Mouse (Mus musculus): ENCODE results near the gene Dnah3. TPM values are rescaled to one million over a fixed set of nuclear protein-coding genes. Genes with fewer than 3 reads are reported as not detected.

Dnah3 gene
- 0.03 TPM in 1 of 2 replicates, not detected in the other for polyA plus RNA-seq (2015; fragmentation: Nextera tagmentation; extraction: Ambion mirVana)

DNA sequence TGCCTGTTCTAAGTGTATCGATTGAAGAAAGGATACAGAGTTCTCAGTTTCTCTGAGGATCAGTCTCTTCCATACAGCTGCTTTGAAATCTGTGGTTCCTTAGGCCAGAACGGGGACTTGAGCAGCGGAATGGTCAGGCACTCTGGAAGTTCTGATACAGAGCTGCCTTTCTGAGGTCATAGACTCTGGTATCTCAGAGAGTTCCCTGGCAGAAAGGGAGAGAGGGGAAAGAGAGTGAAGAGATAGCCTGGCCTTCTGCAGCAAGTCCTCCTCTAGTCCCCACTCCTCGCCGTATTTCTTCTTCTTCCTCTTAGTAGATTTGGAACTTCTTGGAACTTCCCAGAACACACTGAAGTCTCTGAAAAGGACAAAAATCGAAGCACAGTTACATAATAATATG is at the start of gene Dnah3:
TSS of gene Dnah3 (minus strand) at position 101 of the 400 bp plus-strand sequence.
- no peaks in the 10 kb centered on the region for H3K36me3 ChIP-seq
- no peaks in the 10 kb centered on the region for H3K4me1 ChIP-seq (replicated peaks)
- no peak for ATAC-seq (ENCODE audit: low FRiP score, low read depth)

DNA sequence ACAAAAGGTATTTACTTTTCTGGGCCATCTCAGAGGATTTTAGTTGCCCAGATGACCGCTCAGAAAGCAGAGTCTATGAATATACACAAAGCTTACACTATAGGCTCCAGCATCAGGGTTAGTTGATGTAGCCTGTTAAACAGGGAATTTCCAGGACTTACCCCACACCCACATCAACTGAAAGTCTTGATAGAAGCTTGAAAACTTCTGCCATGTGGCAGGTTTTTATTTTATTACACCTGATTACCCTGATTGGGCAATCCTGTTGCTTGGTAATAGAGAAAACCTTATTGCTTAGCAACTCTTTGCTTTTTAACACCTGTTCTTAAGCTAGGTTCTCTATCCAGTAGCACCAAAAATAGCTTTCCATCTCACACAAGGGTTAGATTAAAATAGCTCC is 47.7 kb upstream of the Dnah3 start:
- Histone ChIP-seq H3K27me3 (no peaks in the 10 kb centered on the region), H3K9me3 (no peaks in the 10 kb centered on the region), H3K36me3 (no peaks in the 10 kb centered on the region), H3K9ac (no peak overlapping the region), H3K27ac (replicated peaks) (no peak overlapping the region), H3K4me3 (no peak overlapping the region), H3K4me2 (no peak overlapping the region), H3K4me1 (replicated peaks) (no peaks in the 10 kb centered on the region)
- WGBS, result 81% methylated on average over 1 of the region's 1 CpGs
- ATAC-seq (ENCODE audit: low FRiP score, low read depth), result no peak

More for the DNA sequence above, at the start of gene Dnah3:
- H3K9ac ChIP-seq, result no peak within 1 kb of the TSS
- WGBS, result 90% methylated on average over 6 of the region's 6 CpGs
- H3K27me3 ChIP-seq, result no peaks in the 10 kb centered on the region
- no peaks in the 10 kb centered on the region for H3K9me3 ChIP-seq
- no peak within 1 kb of the TSS for H3K27ac ChIP-seq (replicated peaks)
- no peak within 1 kb of the TSS for H3K4me3 ChIP-seq
- no peak within 1 kb of the TSS for H3K4me2 ChIP-seq

DNA sequence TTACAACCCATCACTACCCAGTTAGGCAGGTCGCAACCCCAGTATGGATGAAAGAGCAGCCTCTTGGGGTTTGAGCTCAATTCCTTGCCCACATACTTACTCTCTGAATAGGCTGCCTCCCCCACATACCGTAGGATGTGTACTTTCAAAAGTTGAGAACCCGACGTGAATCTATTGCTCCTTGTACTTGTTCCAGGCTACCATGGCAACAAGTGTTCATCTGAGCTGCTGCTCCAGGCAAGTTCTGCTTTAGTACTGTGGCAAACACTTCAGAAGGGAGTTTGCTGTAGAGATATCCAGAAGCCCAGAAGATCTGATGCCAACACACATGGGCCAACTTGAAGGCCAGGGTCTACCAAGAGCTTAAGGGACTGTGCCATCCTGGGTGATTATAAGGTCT is 33.9 kb upstream of the Dnah3 start:
- no peaks in the 10 kb centered on the region for H3K27me3 ChIP-seq
- no peak overlapping the region for H3K27ac ChIP-seq (replicated peaks)
- no peak overlapping the region for H3K4me2 ChIP-seq
- H3K9me3 ChIP-seq, result no peaks in the 10 kb centered on the region
- no peak overlapping the region for H3K9ac ChIP-seq
- no peak overlapping the region for H3K4me3 ChIP-seq
- H3K4me1 ChIP-seq (replicated peaks), result no peaks in the 10 kb centered on the region
- WGBS, result 56% methylated on average over 4 of the region's 4 CpGs
- ATAC-seq (ENCODE audit: low FRiP score, low read depth), result no peak
- H3K36me3 ChIP-seq, result no peaks in the 10 kb centered on the region

DNA sequence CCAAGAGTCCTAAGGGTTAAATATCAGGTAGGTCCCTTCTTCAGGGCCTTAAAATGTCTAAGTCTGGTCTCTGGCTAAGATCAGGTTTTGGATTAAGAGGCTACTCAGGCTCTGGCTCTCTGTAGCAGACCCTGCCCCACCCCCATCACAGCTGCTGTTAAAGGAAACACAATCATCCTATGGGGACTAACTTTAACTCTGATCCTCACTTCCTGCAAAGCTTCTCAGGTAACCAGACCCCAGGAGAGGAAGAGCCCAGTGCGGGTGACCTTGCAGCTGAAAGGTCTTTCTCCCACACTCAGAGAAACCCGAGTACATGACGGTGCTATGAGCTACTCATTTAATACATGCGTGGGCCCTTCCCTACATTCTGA is 32.6 kb upstream of the Dnah3 start:
- Histone ChIP-seq H3K9me3 (no peaks in the 10 kb centered on the region), H3K27me3 (no peaks in the 10 kb centered on the region), H3K4me3 (no peak overlapping the region), H3K36me3 (no peaks in the 10 kb centered on the region), H3K4me1 (replicated peaks) (no peaks in the 10 kb centered on the region), H3K9ac (no peak overlapping the region), H3K27ac (replicated peaks) (no peak overlapping the region), H3K4me2 (no peak overlapping the region)
- WGBS, result 54% methylated on average over 4 of the region's 4 CpGs
- ATAC-seq (ENCODE audit: low FRiP score, low read depth), result no peak

DNA sequence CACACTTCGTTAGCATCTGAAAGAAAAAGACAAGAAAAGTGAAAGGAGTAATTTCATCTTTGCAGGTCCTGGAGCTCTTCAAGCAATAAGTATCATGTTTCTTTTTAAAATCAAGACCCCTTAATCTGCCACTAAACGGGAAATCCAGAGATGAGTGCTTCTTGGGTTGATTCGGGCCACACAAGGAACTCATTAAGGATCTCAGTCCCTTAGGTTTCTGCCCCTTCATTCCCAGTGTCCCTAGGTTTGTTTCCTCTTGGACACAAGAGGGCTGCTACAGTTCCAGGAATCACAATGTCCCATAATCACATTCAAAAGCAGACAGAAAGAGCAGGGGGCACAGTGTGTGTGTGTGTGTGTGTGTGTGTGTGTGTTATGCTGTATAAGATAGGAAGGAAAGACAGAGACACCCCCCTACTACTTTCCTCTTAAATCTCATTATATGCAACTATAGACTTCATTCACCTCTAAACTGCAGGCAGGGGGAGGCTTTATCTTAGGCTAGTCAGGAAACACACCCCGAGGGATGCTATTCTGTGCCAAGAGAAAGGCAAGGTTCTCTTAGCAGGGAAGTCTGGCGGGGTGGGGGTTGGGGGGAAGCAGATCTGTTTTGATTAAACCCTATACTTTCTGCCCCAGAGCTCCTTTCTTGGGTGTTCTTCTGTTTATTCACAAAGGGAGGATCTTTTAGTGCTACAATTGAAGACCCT is 32.1 kb upstream of the Dnah3 start:
- Histone ChIP-seq H3K9ac (no peak overlapping the region), H3K27ac (replicated peaks) (no peak overlapping the region), H3K4me1 (replicated peaks) (no peaks in the 10 kb centered on the region), H3K27me3 (no peaks in the 10 kb centered on the region), H3K4me3 (no peak overlapping the region), H3K4me2 (no peak overlapping the region), H3K36me3 (no peaks in the 10 kb centered on the region), H3K9me3 (no peaks in the 10 kb centered on the region)
- 39% methylated on average over 5 of the region's 5 CpGs for WGBS
- no peak for ATAC-seq (ENCODE audit: low FRiP score, low read depth)

DNA sequence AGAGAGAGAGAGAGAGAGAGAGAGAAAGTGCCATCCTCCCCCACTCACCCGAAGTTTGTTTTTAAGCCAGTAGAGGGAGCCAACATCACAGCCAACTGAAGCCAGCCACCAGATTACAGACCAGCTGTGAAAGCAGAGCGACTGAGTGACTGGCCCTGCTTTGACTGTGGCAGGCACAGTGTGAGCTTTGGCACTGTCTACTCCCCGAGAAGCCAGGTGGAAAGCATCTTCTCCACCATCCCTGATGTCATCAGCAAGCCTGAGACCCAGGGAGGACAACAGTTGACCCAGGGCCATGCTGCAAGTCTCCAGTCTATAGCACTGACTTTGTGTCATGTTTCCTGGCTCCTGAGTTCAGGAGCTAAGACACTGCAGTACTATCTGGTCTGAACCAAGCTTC is 29.8 kb upstream of the Dnah3 start:
- no peaks in the 10 kb centered on the region for H3K4me1 ChIP-seq (replicated peaks)
- WGBS, result 2% methylated on average over 3 of the region's 3 CpGs
- no peaks in the 10 kb centered on the region for H3K9me3 ChIP-seq
- H3K9ac ChIP-seq, result no peak overlapping the region
- H3K27ac ChIP-seq (replicated peaks), result no peak overlapping the region
- no peaks in the 10 kb centered on the region for H3K27me3 ChIP-seq
- H3K4me3 ChIP-seq, result no peak overlapping the region
- H3K4me2 ChIP-seq, result no peak overlapping the region
- no peaks in the 10 kb centered on the region for H3K36me3 ChIP-seq
- peak; percentile 91 for ATAC-seq (ENCODE audit: low FRiP score, low read depth)

DNA sequence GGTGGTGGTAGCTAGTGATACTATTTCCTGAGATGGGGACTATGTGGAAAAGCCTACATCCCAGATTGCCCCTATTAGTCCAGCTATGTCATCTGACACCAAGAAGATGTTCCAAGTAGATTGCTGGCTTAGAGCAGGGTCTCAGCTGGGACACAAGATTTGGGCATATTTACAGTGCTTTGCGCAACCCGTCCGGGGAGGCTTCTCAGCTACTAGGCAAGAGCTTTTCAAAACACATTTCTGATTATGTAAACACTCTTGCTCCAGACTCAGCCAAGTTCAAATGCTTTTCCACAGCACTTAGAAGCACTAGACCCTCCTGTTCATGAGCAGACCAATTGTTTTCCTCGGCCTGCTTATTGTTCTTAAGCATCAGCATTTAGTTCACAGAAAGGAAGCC is 28.7 kb upstream of the Dnah3 start:
- H3K36me3 ChIP-seq, result no peaks in the 10 kb centered on the region
- no peaks in the 10 kb centered on the region for H3K4me1 ChIP-seq (replicated peaks)
- no peak overlapping the region for H3K4me3 ChIP-seq
- no peaks in the 10 kb centered on the region for H3K27me3 ChIP-seq
- no peak for ATAC-seq (ENCODE audit: low FRiP score, low read depth)
- no peak overlapping the region for H3K9ac ChIP-seq
- H3K4me2 ChIP-seq, result no peak overlapping the region
- WGBS, result 85% methylated on average over 4 of the region's 4 CpGs
- no peak overlapping the region for H3K27ac ChIP-seq (replicated peaks)
- no peaks in the 10 kb centered on the region for H3K9me3 ChIP-seq

DNA sequence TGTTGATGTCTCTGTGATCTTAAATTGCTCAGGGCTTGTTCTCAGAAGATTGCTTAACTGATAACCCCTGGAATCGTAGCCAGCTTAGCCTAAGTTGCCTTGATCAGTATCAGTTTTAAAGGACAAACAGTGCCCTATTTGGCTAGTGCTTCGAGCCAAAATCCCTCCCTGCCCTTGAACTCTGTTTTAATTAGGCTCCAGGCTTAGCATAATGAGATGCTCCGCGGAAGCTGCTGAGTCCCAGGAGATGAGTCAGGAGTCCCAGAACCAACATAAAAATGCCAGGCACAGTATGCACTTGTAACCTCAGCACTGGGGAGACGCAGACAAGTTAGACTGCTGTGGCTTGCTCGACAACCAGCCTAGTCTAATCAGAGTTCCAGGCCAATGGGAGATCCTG is 22.4 kb upstream of the Dnah3 start:
- Histone ChIP-seq H3K27ac (replicated peaks) (no peak overlapping the region), H3K4me2 (no peak overlapping the region), H3K36me3 (no peaks in the 10 kb centered on the region), H3K4me3 (no peak overlapping the region), H3K4me1 (replicated peaks) (0 out of 2 replicates have a peak, but pooled peaks cover 4% of the 10 kb centered on the region), H3K9me3 (no peaks in the 10 kb centered on the region), H3K9ac (no peak overlapping the region), H3K27me3 (no peaks in the 10 kb centered on the region)
- ATAC-seq (ENCODE audit: low FRiP score, low read depth), result no peak
- WGBS, result 30% methylated on average over 6 of the region's 6 CpGs

DNA sequence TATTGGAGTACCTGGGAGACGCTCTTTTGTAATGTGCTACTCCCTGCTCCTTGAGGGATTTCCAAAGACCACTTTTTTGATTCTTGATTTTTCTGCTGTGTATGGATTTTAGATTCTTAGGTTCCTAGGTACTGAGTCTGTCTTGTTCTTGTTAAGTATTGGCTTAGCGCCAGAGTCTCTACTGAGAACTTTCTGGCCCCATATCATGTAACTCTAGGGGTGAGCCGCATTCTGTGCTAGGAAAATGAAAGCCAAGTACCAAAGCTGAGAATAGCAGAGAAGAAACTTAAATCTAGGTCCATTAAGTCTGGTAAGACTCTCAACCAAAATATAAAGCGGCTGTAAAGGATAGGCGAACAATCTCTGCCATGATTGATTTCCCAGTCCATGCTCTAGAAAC is 21.9 kb upstream of the Dnah3 start:
- Histone ChIP-seq H3K36me3 (no peaks in the 10 kb centered on the region), H3K9me3 (no peaks in the 10 kb centered on the region), H3K27ac (replicated peaks) (no peak overlapping the region), H3K4me2 (no peak overlapping the region), H3K9ac (no peak overlapping the region), H3K27me3 (no peaks in the 10 kb centered on the region), H3K4me3 (no peak overlapping the region), H3K4me1 (replicated peaks) (0 out of 2 replicates have a peak, but pooled peaks cover 4% of the 10 kb centered on the region)
- WGBS, result 89% methylated on average over 5 of the region's 5 CpGs
- ATAC-seq (ENCODE audit: low FRiP score, low read depth), result no peak

DNA sequence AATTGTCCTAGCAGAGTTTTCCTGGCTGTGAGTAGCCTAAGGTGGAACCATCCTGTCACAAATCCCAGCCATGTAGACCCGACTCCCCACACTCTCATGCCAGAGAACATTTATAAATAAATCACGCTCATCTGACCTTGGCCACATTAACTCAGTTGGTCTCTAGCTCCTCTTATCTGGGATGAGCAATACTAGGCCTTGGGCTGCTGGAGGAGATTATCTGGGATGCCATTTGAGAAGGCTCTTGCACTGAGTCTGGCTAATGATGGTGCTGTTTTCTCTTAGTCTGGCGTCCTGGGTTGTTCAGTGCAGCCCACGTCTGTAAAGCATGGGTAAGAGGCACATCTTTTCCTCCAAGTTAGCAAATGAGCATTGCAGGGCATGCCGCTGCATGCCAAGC is 14.6 kb upstream of the Dnah3 start:
- Histone ChIP-seq H3K9me3 (no peaks in the 10 kb centered on the region), H3K4me1 (replicated peaks) (no peaks in the 10 kb centered on the region), H3K36me3 (no peaks in the 10 kb centered on the region), H3K27me3 (no peaks in the 10 kb centered on the region), H3K4me3 (no peak overlapping the region), H3K9ac (no peak overlapping the region), H3K4me2 (no peak overlapping the region), H3K27ac (replicated peaks) (no peak overlapping the region)
- 93% methylated on average over 5 of the region's 5 CpGs for WGBS
- no peak for ATAC-seq (ENCODE audit: low FRiP score, low read depth)

DNA sequence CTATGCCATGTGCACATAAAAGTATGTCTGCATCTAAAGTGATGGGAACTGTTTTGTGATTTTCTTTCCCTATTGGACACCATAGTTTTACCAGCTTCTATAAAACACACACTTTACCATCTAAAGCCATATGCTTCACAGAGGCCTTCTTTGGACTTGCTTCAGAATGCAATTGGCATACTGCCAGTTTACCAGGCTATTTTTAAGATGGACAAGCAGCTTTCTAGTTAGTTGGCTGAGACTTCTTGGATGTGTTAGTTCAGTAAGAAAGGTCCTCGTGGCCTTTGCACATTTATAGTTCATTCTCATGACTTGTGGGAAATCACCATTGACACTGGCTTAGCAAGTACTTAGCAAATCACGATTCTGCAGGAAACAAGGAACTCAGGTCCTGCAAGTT is 11.3 kb upstream of the Dnah3 start:
- 58% methylated on average over 2 of the region's 2 CpGs for WGBS
- Histone ChIP-seq H3K4me2 (no peak overlapping the region), H3K4me1 (replicated peaks) (peaks cover 10% of the 10 kb centered on the region), H3K4me3 (no peak overlapping the region), H3K27ac (replicated peaks) (no peak overlapping the region), H3K36me3 (no peaks in the 10 kb centered on the region), H3K9me3 (no peaks in the 10 kb centered on the region), H3K9ac (no peak overlapping the region), H3K27me3 (no peaks in the 10 kb centered on the region)
- no peak for ATAC-seq (ENCODE audit: low FRiP score, low read depth)

DNA sequence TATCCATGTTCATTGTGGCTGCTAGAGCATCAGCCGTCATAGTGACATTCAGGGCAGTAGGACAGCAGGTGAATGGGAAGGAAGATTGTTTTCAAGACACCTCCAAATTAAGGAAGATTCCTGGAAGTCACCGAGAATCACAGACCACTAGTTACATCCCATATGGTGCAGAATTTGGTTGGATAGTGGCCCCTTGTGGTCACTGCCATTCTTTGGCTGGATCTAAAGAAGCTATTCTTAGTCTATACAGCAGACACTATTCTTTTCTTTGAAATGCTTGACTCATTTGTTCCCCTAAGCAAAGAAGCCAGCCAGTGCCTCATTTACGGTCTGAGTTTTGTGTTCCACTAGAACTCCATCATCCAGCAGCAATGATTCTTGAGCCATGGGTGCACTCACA is 9.9 kb upstream of the Dnah3 start:
- WGBS, result 45% methylated on average over 3 of the region's 3 CpGs
- ATAC-seq (ENCODE audit: low FRiP score, low read depth), result no peak
- H3K36me3 ChIP-seq, result no peaks in the 10 kb centered on the region
- H3K9ac ChIP-seq, result no peak overlapping the region
- peaks cover 10% of the 10 kb centered on the region for H3K4me1 ChIP-seq (replicated peaks)
- no peaks in the 10 kb centered on the region for H3K9me3 ChIP-seq
- H3K4me2 ChIP-seq, result no peak overlapping the region
- H3K27me3 ChIP-seq, result no peaks in the 10 kb centered on the region
- no peak overlapping the region for H3K4me3 ChIP-seq
- no peak overlapping the region for H3K27ac ChIP-seq (replicated peaks)

DNA sequence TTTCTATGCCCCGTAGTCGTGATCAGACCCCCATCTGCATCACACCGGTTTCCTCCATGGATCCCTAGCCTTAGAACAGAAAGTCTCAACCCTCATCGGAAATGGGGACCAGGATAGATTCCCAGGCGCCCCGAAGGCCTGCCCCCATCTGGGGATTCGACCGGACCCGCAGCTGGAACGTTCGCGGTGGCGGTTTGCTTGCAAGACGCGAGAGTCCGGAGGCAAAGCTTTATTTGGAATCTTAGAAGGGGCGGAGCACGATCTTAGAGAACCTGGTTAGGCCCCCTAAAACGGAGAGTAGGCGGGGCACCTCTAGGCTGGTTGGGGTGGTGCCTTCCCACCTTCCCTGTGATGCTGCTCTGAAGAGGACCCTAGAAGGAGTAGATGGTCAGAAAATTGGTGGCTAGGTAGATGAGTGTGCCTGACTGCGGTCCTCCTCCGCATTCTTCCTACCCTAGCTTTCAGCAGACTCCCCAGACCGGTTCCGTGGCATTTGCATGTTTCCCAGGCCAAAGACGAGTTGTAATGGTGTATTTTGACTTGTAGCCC is 8.0 kb upstream of the Dnah3 start:
- no peaks in the 10 kb centered on the region for H3K9me3 ChIP-seq
- H3K4me1 ChIP-seq (replicated peaks), result peaks cover 10% of the 10 kb centered on the region
- peak overlapping the region; percentile 87 for H3K4me2 ChIP-seq
- no peak overlapping the region for H3K27ac ChIP-seq (replicated peaks)
- 4% methylated on average over 25 of the region's 25 CpGs for WGBS
- H3K4me3 ChIP-seq, result peak overlapping the region; percentile 60
- no peaks in the 10 kb centered on the region for H3K36me3 ChIP-seq
- no peaks in the 10 kb centered on the region for H3K27me3 ChIP-seq
- ATAC-seq (ENCODE audit: low FRiP score, low read depth), result peak; percentile 20; the same call in 1 of the 2 replicates
- peak overlapping the region; percentile 51; the same call in 1 of the 2 replicates for H3K9ac ChIP-seq
